Mouse (Mus musculus): Measurements from ENCODE around the gene Dhodh. TPM values are rescaled to one million over a fixed set of nuclear protein-coding genes. Genes with fewer than 3 reads are reported as not detected.

Gene Dhodh
- polyA plus RNA-seq (2015; fragmentation: Nextera tagmentation; extraction: Ambion mirVana): 19.8 and 22.7 TPM in 2 replicates

DNA sequence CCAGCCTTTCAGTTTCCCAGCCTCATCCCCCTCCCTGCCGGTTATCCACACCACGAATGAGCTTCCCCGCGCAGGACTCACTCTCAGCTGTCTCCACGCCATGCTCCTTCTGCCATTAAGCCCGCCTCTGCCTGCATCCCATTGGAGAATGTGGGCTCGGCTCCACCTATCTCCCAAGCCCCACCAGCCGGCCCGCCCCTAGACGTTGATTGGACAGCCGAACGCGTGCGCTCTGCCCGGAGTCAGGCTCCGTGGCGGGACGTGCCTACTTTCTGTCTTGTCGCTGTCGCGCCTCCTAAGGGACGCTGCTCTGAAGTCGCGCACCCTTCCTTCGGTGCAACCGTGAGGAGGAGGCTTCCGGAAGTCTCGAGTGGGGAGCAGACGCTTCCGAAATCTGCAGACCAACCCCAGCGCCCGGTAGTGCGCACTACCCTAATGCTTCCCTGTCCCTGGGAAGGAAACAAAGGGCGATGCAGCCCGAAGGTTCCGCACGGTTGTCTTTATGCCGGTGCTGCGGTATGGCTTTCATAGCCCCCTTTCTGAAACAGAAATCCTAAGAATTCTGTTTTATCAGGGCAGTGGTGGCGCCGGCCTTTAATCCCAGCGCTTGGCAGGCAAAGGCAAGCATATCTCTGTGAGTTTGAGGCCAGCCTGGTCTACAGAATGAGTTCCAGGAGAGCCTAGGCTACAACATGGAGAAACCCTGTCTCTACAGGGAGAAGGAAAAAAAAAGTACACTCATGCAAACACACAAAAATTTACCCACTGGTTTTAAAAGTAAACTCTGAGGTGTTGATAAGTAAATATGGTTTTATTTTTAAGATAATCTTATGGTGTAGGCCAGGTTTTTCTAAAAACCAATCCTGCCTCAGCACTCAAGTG is at the start of gene Dhodh:
Gene Dhodh (minus strand): TSS at position 403 of the 882 bp plus-strand sequence.

DNA sequence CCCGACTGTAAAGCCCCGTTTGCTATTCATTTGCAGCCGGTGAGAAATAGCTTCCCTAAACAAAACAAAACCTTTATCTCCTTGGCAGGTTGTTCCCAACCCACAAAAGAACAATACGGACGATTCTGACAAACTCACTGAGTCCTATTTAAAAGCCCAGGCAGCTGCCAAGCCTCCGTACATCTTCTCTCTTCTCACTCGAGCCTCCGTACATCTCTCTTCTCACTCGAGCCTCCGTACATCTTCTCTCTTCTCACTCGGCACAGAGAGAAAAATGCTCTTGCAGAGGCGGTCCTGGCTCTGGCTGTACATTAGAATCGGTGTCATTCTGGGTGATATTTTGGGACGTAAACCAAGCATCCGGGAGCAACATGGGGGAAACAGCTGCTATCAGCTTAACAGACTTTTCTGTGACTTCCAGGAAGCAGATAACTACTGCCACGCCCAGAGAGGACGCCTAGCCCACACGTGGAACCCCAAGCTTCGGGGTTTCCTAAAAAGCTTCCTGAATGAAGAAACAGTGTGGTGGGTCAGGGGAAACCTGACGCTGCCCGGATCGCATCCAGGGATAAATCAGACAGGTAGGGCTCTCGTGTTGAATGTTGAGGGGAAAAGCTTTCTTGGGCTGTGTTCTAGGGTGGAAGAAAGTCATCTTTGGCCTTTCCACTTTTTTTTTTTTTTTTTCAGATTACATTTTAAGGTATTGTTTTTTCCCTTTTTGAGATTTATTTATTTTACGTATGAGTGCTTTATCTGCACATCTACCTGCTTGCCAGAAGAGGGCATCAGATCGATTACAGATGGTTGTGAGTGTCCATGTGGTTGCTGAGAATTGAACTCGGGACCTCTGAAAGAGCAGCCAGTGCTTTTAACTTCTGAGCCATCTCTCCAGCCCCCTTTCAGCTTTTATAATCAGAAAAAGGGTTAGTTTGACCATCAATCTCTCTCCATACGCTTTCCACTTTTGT is 6.1 kb upstream of the Dhodh start, which contains the start of gene Pkd1l3:
Gene Pkd1l3 (plus strand): TSS at position 275 of the 968 bp plus-strand sequence.

DNA sequence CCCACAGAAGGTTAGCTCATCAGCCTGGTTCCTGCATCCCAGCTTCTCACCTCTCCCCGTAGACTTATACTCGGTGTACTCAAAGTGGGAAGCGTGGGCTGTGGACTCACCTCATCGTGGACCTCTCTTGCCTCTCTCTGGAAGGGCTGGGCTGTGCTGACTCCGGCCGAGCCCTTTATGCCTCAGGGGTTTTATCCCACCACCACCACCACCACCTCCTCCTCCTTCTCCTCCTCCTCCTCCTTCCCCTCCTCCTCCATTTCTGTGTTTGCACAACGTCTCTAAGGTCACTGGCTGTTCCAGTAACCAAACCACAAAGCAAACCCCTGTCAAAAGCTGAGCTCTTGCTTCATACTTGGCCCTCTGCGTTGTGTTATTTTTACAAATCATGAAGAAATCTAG is 29.6 kb downstream of the Dhodh start, which contains the start of gene Hp:
Gene Hp (minus strand): TSS at position 273 of the 402 bp plus-strand sequence.

DNA sequence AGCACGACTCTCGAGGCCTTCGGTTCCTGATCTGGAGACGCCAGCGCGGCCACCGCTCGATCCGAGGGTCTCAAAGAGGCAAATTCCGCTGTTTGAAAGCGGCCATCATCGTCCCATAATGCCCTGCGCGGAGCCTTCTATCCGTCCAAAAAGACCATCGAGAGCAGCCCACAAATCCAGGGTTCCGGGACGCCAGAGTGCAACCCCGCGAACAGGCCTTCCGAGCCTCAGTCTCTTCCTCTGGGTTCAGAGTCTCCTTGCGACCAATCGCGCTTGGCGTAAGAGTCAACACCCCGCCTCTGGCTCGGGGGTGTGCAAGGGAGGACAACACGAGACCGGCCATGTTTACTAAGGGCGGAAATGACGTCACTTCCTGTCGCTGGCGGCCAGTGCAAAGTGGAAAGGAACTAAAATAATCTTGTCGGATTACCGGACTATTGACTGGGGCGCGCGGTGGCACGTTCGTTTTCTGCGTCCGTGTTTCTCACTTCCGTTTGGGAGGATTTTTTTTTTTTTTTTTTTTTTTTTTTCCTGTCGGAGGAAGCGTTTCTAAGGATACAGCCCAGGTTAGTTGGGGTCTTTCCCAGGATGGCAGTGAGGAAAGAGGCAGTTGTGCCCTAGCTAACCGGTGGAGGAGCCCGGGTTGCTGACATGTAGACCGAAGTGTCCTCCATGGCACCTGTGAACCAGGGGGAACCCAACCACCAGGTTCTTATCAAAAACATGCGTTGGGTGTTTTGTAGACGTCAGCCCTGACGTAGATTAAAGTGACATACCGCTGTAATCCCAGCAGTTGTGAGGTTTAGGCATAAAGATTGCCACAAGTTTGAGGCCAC is 42.8 kb downstream of the Dhodh start, which contains the start of the genes Dhx38 and Txnl4b:
Gene Dhx38 (minus strand): TSS at position 364 of the 836 bp plus-strand sequence.
Gene Txnl4b (plus strand): TSS at position 395 of the 836 bp plus-strand sequence.

Other genes starting within 250 kb of the Dhodh start
- not detected in 2 replicates for gene Pmfbp1, start 114.6 kb downstream of the Dhodh start, polyA plus RNA-seq (2015; fragmentation: Nextera tagmentation; extraction: Ambion mirVana)
- gene Dhx38, start 42.8 kb downstream of the Dhodh start, polyA plus RNA-seq (2015; fragmentation: Nextera tagmentation; extraction: Ambion mirVana): 7.0 and 7.3 TPM in 2 replicates
- 17.7 and 17.8 TPM in 2 replicates for gene Txnl4b, start 42.8 kb downstream of the Dhodh start, polyA plus RNA-seq (2015; fragmentation: Nextera tagmentation; extraction: Ambion mirVana)
- 3.9 and 48.4 TPM in 2 replicates for gene Hp, start 29.5 kb downstream of the Dhodh start, polyA plus RNA-seq (2015; fragmentation: Nextera tagmentation; extraction: Ambion mirVana)
- gene Pkd1l3, start 5.8 kb upstream of the Dhodh start, polyA plus RNA-seq (2015; fragmentation: Nextera tagmentation; extraction: Ambion mirVana): 0.04 and 0.15 TPM in 2 replicates
- gene Ist1, start 84.6 kb upstream of the Dhodh start, polyA plus RNA-seq (2015; fragmentation: Nextera tagmentation; extraction: Ambion mirVana): 54.9 and 58.1 TPM in 2 replicates
- 8.3 and 9.0 TPM in 2 replicates for gene Zfp821, start 96.9 kb upstream of the Dhodh start, polyA plus RNA-seq (2015; fragmentation: Nextera tagmentation; extraction: Ambion mirVana)
- gene Atxn1l, start 129.1 kb upstream of the Dhodh start, polyA plus RNA-seq (2015; fragmentation: Nextera tagmentation; extraction: Ambion mirVana): 3.2 and 3.3 TPM in 2 replicates
- 16.7 and 18.4 TPM in 2 replicates for gene Ap1g1, start 169.9 kb upstream of the Dhodh start, polyA plus RNA-seq (2015; fragmentation: Nextera tagmentation; extraction: Ambion mirVana)

Data from skeletal muscle tissue, postnatal 0 days (tissue).